Mouse (Mus musculus): Measurements from ENCODE around the gene Uhrf1. TPM values are rescaled to one million over a fixed set of nuclear protein-coding genes. Genes with fewer than 3 reads are reported as not detected.

The Uhrf1 gene
- polyA plus RNA-seq, 1 experiment from 2014 or later, result 160 TPM

GRCm38 (mm10) chr17:56290388-56291170 lies 12.5 kb upstream of the Uhrf1 start:
- Histone ChIP-seq H3K4me3 (peak overlapping the region; percentile 53), H3K4me2 (replicated peaks) (peak overlapping the region; percentile 76), H3K36me3 (peaks cover 14% of the 10 kb centered on the region), H3K9ac (peak overlapping the region; percentile 63), H3K4me1 (peaks cover 27% of the 10 kb centered on the region), H3K9me3 (no peaks in the 10 kb centered on the region), H3K27me3 (no peaks in the 10 kb centered on the region), H3K27ac (peak overlapping the region; percentile 96)
- peak; percentile 82 for ATAC-seq (ENCODE audit: insufficient number of reproducible peaks, insufficient read depth, low FRiP score, low TSS enrichment)
- 2% methylated on average over 17 of the region's 17 CpGs for WGBS

- Histone ChIP-seq H3K27me3 (no peaks in the 10 kb centered on the region), H3K27ac (peak overlapping the region; percentile 96), H3K4me1 (peaks cover 27% of the 10 kb centered on the region), H3K4me3 (peak overlapping the region; percentile 53; the same call in 1 of the 2 replicates), H3K9me3 (no peaks in the 10 kb centered on the region), H3K4me2 (replicated peaks) (peak overlapping the region; percentile 76), H3K9ac (peak overlapping the region; percentile 50), H3K36me3 (peaks cover 8% of the 10 kb centered on the region)
- WGBS, result 3% methylated on average over 16 of the region's 16 CpGs
- ATAC-seq (ENCODE audit: insufficient number of reproducible peaks, insufficient read depth, low FRiP score, low TSS enrichment), result peak; percentile 86
These were observed 12.0 kb upstream of the Uhrf1 start for GRCm38 (mm10) chr17:56291171-56291511.

GRCm38 (mm10) chr17:56291826-56292475 lies 11.2 kb upstream of the Uhrf1 start:
- peaks cover 27% of the 10 kb centered on the region for H3K4me1 ChIP-seq
- H3K36me3 ChIP-seq, result 0 out of 2 replicates have a peak, but pooled peaks cover 3% of the 10 kb centered on the region
- H3K9me3 ChIP-seq, result no peaks in the 10 kb centered on the region
- peak overlapping the region; percentile 96; the same call in 1 of the 2 replicates for H3K27ac ChIP-seq
- WGBS, result 67% methylated on average over 7 of the region's 7 CpGs
- H3K27me3 ChIP-seq, result no peaks in the 10 kb centered on the region
- no peak overlapping the region for H3K9ac ChIP-seq
- no peak overlapping the region for H3K4me3 ChIP-seq
- ATAC-seq (ENCODE audit: insufficient number of reproducible peaks, insufficient read depth, low FRiP score, low TSS enrichment), result no peak
- peak overlapping the region; percentile 76 for H3K4me2 ChIP-seq (replicated peaks)

GRCm38 (mm10) chr17:56292531-56293222 lies 10.4 kb upstream of the Uhrf1 start, which contains the start of gene Plin3:
Plin3 (minus strand) TSS chr17:56292873.
- 96% methylated on average over 4 of the region's 4 CpGs for WGBS
- ATAC-seq (ENCODE audit: insufficient number of reproducible peaks, insufficient read depth, low FRiP score, low TSS enrichment), result no peak
- H3K9me3 ChIP-seq, result no peaks in the 10 kb centered on the region
- H3K36me3 ChIP-seq, result no peaks in the 10 kb centered on the region
- no peak within 1 kb of the TSS for H3K4me3 ChIP-seq
- H3K4me2 ChIP-seq (replicated peaks), result no peak within 1 kb of the TSS
- no peak within 1 kb of the TSS; the same call in 1 of the 2 replicates for H3K27ac ChIP-seq
- no peak within 1 kb of the TSS for H3K9ac ChIP-seq
- H3K4me1 ChIP-seq, result peaks cover 25% of the 10 kb centered on the region
- H3K27me3 ChIP-seq, result no peaks in the 10 kb centered on the region

GRCm38 (mm10) chr17:56293291-56293690 lies 9.8 kb upstream of the Uhrf1 start:
- Histone ChIP-seq H3K36me3 (no peaks in the 10 kb centered on the region), H3K9me3 (no peaks in the 10 kb centered on the region), H3K4me3 (no peak overlapping the region), H3K4me1 (peaks cover 20% of the 10 kb centered on the region), H3K27ac (no peak overlapping the region), H3K27me3 (no peaks in the 10 kb centered on the region), H3K4me2 (replicated peaks) (no peak overlapping the region), H3K9ac (no peak overlapping the region)
- 70% methylated on average over 1 of the region's 1 CpGs for WGBS
- no peak for ATAC-seq (ENCODE audit: insufficient number of reproducible peaks, insufficient read depth, low FRiP score, low TSS enrichment)

GRCm38 (mm10) chr17:56294241-56294640 lies 8.9 kb upstream of the Uhrf1 start:
- H3K9ac ChIP-seq, result no peak overlapping the region

GRCm38 (mm10) chr17:56296201-56296600 lies 6.9 kb upstream of the Uhrf1 start:
- Histone ChIP-seq H3K9me3 (no peaks in the 10 kb centered on the region), H3K9ac (no peak overlapping the region), H3K27ac (no peak overlapping the region), H3K4me1 (peaks cover 5% of the 10 kb centered on the region), H3K36me3 (no peaks in the 10 kb centered on the region), H3K27me3 (no peaks in the 10 kb centered on the region), H3K4me2 (replicated peaks) (no peak overlapping the region), H3K4me3 (no peak overlapping the region)
- WGBS, result 68% methylated on average over 1 of the region's 1 CpGs
- no peak for ATAC-seq (ENCODE audit: insufficient number of reproducible peaks, insufficient read depth, low FRiP score, low TSS enrichment)

More at GRCm38 (mm10) chr17:56294241-56294640, 8.9 kb upstream of the Uhrf1 start:
- Histone ChIP-seq H3K4me3 (no peak overlapping the region), H3K36me3 (no peaks in the 10 kb centered on the region), H3K27me3 (no peaks in the 10 kb centered on the region), H3K27ac (no peak overlapping the region), H3K9me3 (no peaks in the 10 kb centered on the region), H3K4me1 (peaks cover 10% of the 10 kb centered on the region), H3K4me2 (replicated peaks) (no peak overlapping the region)
- 88% methylated on average over 19 of the region's 19 CpGs for WGBS
- no peak for ATAC-seq (ENCODE audit: insufficient number of reproducible peaks, insufficient read depth, low FRiP score, low TSS enrichment)

- Histone ChIP-seq H3K9me3 (no peaks in the 10 kb centered on the region), H3K4me2 (replicated peaks) (no peak overlapping the region), H3K27me3 (no peaks in the 10 kb centered on the region), H3K4me3 (no peak overlapping the region), H3K9ac (no peak overlapping the region), H3K4me1 (peaks cover 8% of the 10 kb centered on the region), H3K27ac (no peak overlapping the region), H3K36me3 (no peaks in the 10 kb centered on the region)
- ATAC-seq (ENCODE audit: insufficient number of reproducible peaks, insufficient read depth, low FRiP score, low TSS enrichment), result no peak
- 88% methylated on average over 1 of the region's 1 CpGs for WGBS
These were observed 4.9 kb upstream of the Uhrf1 start for GRCm38 (mm10) chr17:56298238-56298637.

- Histone ChIP-seq H3K4me2 (replicated peaks) (no peak within 1 kb of the TSS), H3K9ac (no peak within 1 kb of the TSS), H3K9me3 (no peaks in the 10 kb centered on the region), H3K27me3 (no peaks in the 10 kb centered on the region), H3K27ac (no peak within 1 kb of the TSS), H3K4me3 (no peak within 1 kb of the TSS), H3K36me3 (no peaks in the 10 kb centered on the region), H3K4me1 (peaks cover 15% of the 10 kb centered on the region)
- 92% methylated on average over 9 of the region's 9 CpGs for WGBS
- no peak for ATAC-seq (ENCODE audit: insufficient number of reproducible peaks, insufficient read depth, low FRiP score, low TSS enrichment)
These were observed 2.9 kb upstream of the Uhrf1 start, which contains the start of gene Arrdc5 for GRCm38 (mm10) chr17:56300186-56300585. Arrdc5 (minus strand) TSS chr17:56300286.

- Histone ChIP-seq H3K27ac (peak overlapping the region; percentile 90), H3K9ac (0 out of 2 replicates have a peak overlapping the region, but pooled peaks have one; percentile 8), H3K4me2 (replicated peaks) (peak overlapping the region; percentile 95), H3K4me1 (peaks cover 34% of the 10 kb centered on the region), H3K36me3 (peaks cover 16% of the 10 kb centered on the region), H3K9me3 (no peaks in the 10 kb centered on the region), H3K27me3 (no peaks in the 10 kb centered on the region), H3K4me3 (peak overlapping the region; percentile 79; the same call in 1 of the 2 replicates)
- WGBS, result 27% methylated on average over 13 of the region's 13 CpGs
- 0 out of 2 replicates have a peak, but pooled peaks have one; percentile 4 for ATAC-seq (ENCODE audit: insufficient number of reproducible peaks, insufficient read depth, low FRiP score, low TSS enrichment)
These were observed 641 bp upstream of the Uhrf1 start for GRCm38 (mm10) chr17:56302363-56302996.
